Mouse (Mus musculus) CH12.LX (cell line): Measurements from ENCODE around the gene Amh. TPM values are rescaled to one million over a fixed set of nuclear protein-coding genes. Genes with fewer than 3 reads are reported as not detected.
A peak's percentile ranks its signal among the peaks of the same experiment; 100 is the strongest.
"Not testable (repeated sequence)": the region's sequence is repeated elsewhere in the genome, so short reads cannot be mapped to it uniquely, and the experiment has no call there.

Experiments
- DNase-seq: peaks from one replicate; pipeline ENCODE4 v3.0.0-alpha.2; 2013; ENCODE audit errors: extremely low read depth
- H3K27ac ChIP-seq: 2 replicates; pipeline ENCODE4 v1.5.1; 2012; ENCODE audit warnings: low read depth, mild to moderate bottlenecking, control low read depth, moderate library complexity; ENCODE audit not compliant: insufficient read depth
- H3K27me3 ChIP-seq: replicated peaks from 2 replicates; pipeline ENCODE3; 2012; ENCODE audit warnings: inconsistent platforms
- H3K36me3 ChIP-seq, 2 experiments: replicated peaks in 1 of 2; 2 replicates each; pipeline versions ENCODE3 to v1.6.1; 2012; ENCODE audit warnings: inconsistent platforms in 1 of 2, low read length in 1 of 2, mild to moderate bottlenecking in 1 of 2, mixed read lengths in 1 of 2, moderate library complexity in 1 of 2; ENCODE audit not compliant: control insufficient read depth in 1 of 2, insufficient read depth in 1 of 2
- H3K4me1 ChIP-seq, 2 experiments: 2 replicates each; pipeline ENCODE4 v1.6.1; 2012; ENCODE audit warnings: inconsistent platforms in 1 of 2, moderate library complexity in 1 of 2; ENCODE audit not compliant: insufficient read depth in 2 of 2, control insufficient read depth in 1 of 2
- H3K4me2 ChIP-seq: 2 replicates; pipeline ENCODE4 v1.6.1; 2012; ENCODE audit warnings: low read depth, mild to moderate bottlenecking, control low read depth; ENCODE audit not compliant: poor library complexity, insufficient read depth, severe bottlenecking
- H3K4me3 ChIP-seq, 3 experiments: fragments of 150-350 bp in 1 of 3; sonication (generic) in 1 of 3; replicated peaks in 1 of 3; 2 replicates each; pipeline versions ENCODE3 to v1.5.1; 2011 to 2012; ENCODE audit warnings: low read depth in 2 of 3, low read length in 2 of 3, mild to moderate bottlenecking in 2 of 3, moderate library complexity in 2 of 3, control low read depth in 1 of 3, improper control_type of control experiment in 1 of 3, inconsistent platforms in 1 of 3, mixed read lengths in 1 of 3; ENCODE audit not compliant: poor library complexity in 1 of 3
- H3K79me2 ChIP-seq: replicated peaks from 2 replicates; pipeline ENCODE4 v1.6.1; 2012; ENCODE audit warnings: mild to moderate bottlenecking, moderate library complexity; ENCODE audit not compliant: control insufficient read depth, poor library complexity, insufficient read depth, severe bottlenecking; ENCODE audit errors: extremely low read depth
- H3K9ac ChIP-seq: 2 replicates; pipeline ENCODE4 v1.6.1; 2012; ENCODE audit warnings: low read depth, mild to moderate bottlenecking, control low read depth, moderate library complexity; ENCODE audit not compliant: insufficient read depth
- H3K9me3 ChIP-seq: replicated peaks from 2 replicates; pipeline ENCODE3; 2012; ENCODE audit warnings: low read length, inconsistent platforms, mixed read lengths
- CHD2 ChIP-seq: IDR thresholded peaks from 2 replicates; pipeline ENCODE4 v1.6.1; 2011; ENCODE audit warnings: low read length, improper control_type of control experiment
- CTCF ChIP-seq, 2 experiments: IDR thresholded peaks in 1 of 2; conservative IDR thresholded peaks in 1 of 2; 2 replicates each; pipeline ENCODE4 v1.5.1; 2011 to 2012; ENCODE audit warnings: low read depth in 2 of 2, low read length in 2 of 2, improper control_type of control experiment in 1 of 2, inconsistent platforms in 1 of 2, mild to moderate bottlenecking in 1 of 2, moderate library complexity in 1 of 2
- IRF4 ChIP-seq: IDR thresholded peaks from 2 replicates; pipeline ENCODE4 v1.6.1; 2014; ENCODE audit warnings: low read depth, mild to moderate bottlenecking, inconsistent platforms, low read length, improper control_type of control experiment
- JUN ChIP-seq: IDR thresholded peaks from 2 replicates; pipeline ENCODE4 v1.6.1; 2011; ENCODE audit warnings: low read depth, mild to moderate bottlenecking, low read length, improper control_type of control experiment, moderate library complexity; ENCODE audit not compliant: insufficient read depth
- MYC ChIP-seq: IDR thresholded peaks from 2 replicates; pipeline ENCODE4 v1.6.1; 2011; ENCODE audit warnings: low read depth, mild to moderate bottlenecking, improper control_type of control experiment, low read length
- NRF1 ChIP-seq: IDR thresholded peaks from 2 replicates; pipeline ENCODE4 v1.6.1; 2014; ENCODE audit warnings: low read depth, mild to moderate bottlenecking, inconsistent platforms, low read length, improper control_type of control experiment, moderate library complexity
- SMC3 ChIP-seq: IDR thresholded peaks from 2 replicates; pipeline ENCODE4 v1.6.1; 2011; ENCODE audit warnings: low read depth, low read length, improper control_type of control experiment
- ZNF384 ChIP-seq: IDR thresholded peaks from 2 replicates; pipeline ENCODE4 v1.6.1; 2012; ENCODE audit warnings: low read depth, low read length, improper control_type of control experiment, inconsistent platforms
- dilution Hi-C: fragments of 300-500 bp; cut with MboI; formaldehyde crosslinking; loops from 2 replicates; pipeline ENCODE4 v1.14.3; 2020; ENCODE audit warnings: low sequenced_read_pairs; ENCODE audit not compliant: extremely low pct_unique_long_range_greater_than_20kb, extremely low pct_ligation_motif_present
- in situ Hi-C: fragments of 300-500 bp; cut with MboI; formaldehyde crosslinking; loops from 3 replicates; pipeline ENCODE4 v1.14.3; 2019; ENCODE audit warnings: low sequenced_read_pairs, low pct_ligation_motif_present, low pct_unique_long_range_greater_than_20kb, mixed read lengths
- polyA plus RNA-seq: library from polyadenylated mRNA; unstranded; fragments of >175 nt; gene quantifications from 2 replicates; pipeline ENCODE4 v1.2.1, GENCODE M21; 2012; ENCODE audit warnings: low read depth; ENCODE audit not compliant: insufficient read length
- total RNA-seq, 2 experiments: library from RNA; depleted of rRNA; stranded (reverse); fragments of 300-350 nt in 1 of 2; fragments of >200 nt in 1 of 2; gene quantifications; 2 replicates each; pipeline ENCODE4 v1.2.3; 2012 to 2014

Gene Amh
- total and polyA plus RNA-seq, 3 experiments = 0.43 to 1.1 (median 0.59) TPM

DNA sequence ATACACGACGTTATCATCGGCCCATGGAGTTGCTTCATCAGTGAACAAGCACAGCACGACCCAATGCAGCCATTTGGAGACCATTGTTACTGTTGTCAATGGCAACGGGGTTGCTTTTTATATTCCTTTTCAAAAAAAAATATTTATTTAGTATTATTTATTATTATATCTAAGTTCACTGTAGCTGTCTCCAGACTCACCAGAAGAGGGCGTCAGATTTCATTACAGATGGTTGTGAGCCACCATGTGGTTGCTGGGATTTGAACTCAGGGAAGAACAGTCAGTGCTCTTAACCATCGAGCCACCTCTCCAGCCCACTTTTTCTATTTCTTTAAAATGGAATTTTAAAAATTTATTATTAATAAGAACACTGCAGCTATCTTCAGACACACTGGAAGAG lies 9.8 kb downstream of the Amh start:
- H3K79me2 ChIP-seq = no peaks in the 10 kb centered on the region
- in situ Hi-C loops = no loop called here
- dilution Hi-C loops = no loop called here

DNA sequence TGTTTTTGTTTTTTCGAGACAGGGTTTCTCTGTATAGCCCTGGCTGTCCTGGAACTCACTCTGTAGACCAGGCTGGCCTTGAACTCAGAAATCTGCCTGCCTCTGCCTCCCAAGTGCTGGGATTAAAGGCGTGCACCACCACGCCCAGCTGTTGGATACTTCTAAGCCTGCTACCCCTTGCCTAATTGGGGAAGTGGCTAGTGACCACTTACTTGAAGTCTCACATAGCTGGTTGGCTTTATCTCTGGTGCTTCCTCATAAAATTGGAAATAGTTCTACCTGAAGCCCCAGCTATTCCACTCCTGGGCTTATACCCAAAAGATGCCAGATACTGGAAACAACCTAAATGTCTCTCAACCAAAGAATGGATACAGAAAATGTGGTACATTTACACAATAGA lies 11.3 kb downstream of the Amh start:
- H3K9me3 ChIP-seq, H3K36me3 ChIP-seq, DNase-seq, H3K4me3 ChIP-seq, H3K27me3 ChIP-seq, H3K79me2 ChIP-seq, H3K9ac ChIP-seq, dilution Hi-C loops, H3K27ac ChIP-seq, H3K4me2 ChIP-seq, in situ Hi-C loops: not testable (repeated sequence)
- H3K4me1 ChIP-seq = peaks cover 10 to 17% of the 10 kb centered on the region in 2 experiments

More for the DNA sequence above, 9.8 kb downstream of the Amh start:
- H3K4me3 ChIP-seq = no peak overlapping the region
- H3K9ac ChIP-seq = no peak overlapping the region
- H3K36me3 ChIP-seq = no peaks in the 10 kb centered on the region
- DNase-seq = no peak
- TF ChIP-seq JUN (no peak), SMC3 (0 out of 2 replicates have a peak, but pooled peaks have one; percentile 14), CTCF (conservative IDR thresholded peaks at IDR 0.05 in 1 of 2, IDR thresholded peaks at IDR 0.05 in 1 of 2; ENCODE audit: low read depth in 2 of 2, low read length in 2 of 2) (peak in 1 of 2 experiments; percentile 53; a peak in 2 of 4 replicates)
- no peak overlapping the region for H3K4me2 ChIP-seq
- H3K4me1 ChIP-seq = peaks cover 10 to 17% of the 10 kb centered on the region in 2 experiments
- H3K9me3 ChIP-seq = no peaks in the 10 kb centered on the region
- no peaks in the 10 kb centered on the region for H3K27me3 ChIP-seq
- no peak overlapping the region for H3K27ac ChIP-seq

DNA sequence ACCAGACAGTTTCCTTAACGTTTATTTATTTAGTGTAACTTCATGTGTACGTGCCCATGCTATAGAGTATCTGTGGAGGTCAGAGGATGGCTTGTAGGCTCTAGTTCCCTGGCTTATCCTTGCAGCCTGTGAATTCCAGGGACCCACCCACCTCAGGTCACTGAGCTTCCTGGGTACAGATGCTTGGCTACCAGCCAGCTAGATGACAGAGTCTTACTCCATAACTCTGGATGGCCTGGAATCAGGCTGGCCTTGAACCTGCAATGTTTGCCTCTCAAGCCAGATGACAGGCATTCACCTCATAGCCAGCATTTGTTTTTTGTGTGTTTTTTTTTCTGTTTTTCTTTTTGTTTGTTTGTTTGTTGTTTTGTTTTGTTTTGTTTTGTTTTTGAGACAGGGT lies 12.1 kb downstream of the Amh start:
- Histone ChIP-seq H3K4me1 (peaks cover 8 to 16% of the 10 kb centered on the region in 2 experiments), H3K4me3 (no peak overlapping the region), H3K36me3 (no peaks in the 10 kb centered on the region), H3K27me3 (no peaks in the 10 kb centered on the region), H3K79me2 (no peaks in the 10 kb centered on the region), H3K4me2 (no peak overlapping the region)
- in situ Hi-C loops = no loop called here
- dilution Hi-C loops = no loop called here
- TF ChIP-seq NRF1 (no peak), ZNF384 (no peak), IRF4 (no peak), CHD2 (no peak), SMC3 (no peak)
- TF ChIP-seq, all 38 proteins: peak for 0
- Histone ChIP-seq H3K9ac (no peak overlapping the region), H3K27ac (no peak overlapping the region), H3K9me3 (no peaks in the 10 kb centered on the region)
- no peak for DNase-seq

DNA sequence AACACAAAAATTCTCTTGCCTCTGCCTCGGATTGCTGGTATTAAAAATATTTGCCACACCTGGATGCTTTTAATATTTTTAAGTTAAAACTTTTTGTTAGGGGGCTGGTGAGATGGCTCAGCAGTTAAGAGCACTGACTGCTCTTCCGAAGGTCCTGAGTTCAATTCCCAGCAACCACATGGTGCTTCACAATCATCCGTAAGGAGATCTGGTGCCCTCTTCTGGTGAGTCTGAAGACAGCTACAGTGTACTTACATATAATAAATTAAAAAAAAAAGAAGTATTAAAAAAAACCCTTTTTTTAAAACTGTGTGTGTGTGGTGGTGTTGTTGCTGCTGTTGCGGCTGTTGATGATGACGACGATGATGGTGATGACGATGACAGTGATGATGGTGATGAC lies 12.9 kb downstream of the Amh start:
- DNase-seq, H3K27me3 ChIP-seq, H3K36me3 ChIP-seq, H3K27ac ChIP-seq, H3K9me3 ChIP-seq, H3K4me3 ChIP-seq, in situ Hi-C loops, H3K9ac ChIP-seq, H3K4me2 ChIP-seq, dilution Hi-C loops, H3K79me2 ChIP-seq: not testable (repeated sequence)
- peaks cover 3 to 12% of the 10 kb centered on the region in 2 experiments for H3K4me1 ChIP-seq
- peak; percentile 51; the same call in 1 of the 2 replicates for TF ChIP-seq MYC
- TF ChIP-seq ZNF384 = 0 out of 2 replicates have a peak, but pooled peaks have one; percentile 18
- TF ChIP-seq CTCF (conservative IDR thresholded peaks at IDR 0.05 in 1 of 2, IDR thresholded peaks at IDR 0.05 in 1 of 2; ENCODE audit: low read depth in 2 of 2, low read length in 2 of 2) = peak in 1 of 2 experiments; percentile 36; a peak in 2 of 4 replicates
